17 mouse cellular contexts compared by ENCODE assay signal in the genomic region with DNA sequence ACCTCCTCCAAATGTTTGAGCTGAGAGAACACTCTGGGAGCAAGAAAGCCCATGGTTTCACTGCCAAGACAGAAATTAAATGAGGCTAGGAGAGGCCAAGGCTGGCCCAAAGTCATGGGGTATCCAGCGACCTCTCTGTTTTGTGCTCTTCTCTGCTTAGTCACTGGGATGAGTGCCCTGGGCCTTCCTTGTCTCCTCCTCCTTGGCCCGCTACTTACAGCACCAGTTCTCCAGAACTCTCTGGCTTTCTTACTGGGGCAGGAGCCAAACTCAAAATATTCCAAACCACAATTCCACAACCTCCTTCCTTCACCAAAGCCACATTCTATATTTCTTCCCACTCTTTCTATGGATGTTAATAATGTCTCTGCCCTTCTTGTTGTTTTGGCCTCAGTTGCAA.
"Had no signal": no experiment of that assay in that cellular context is flagged by ENCODE, and none has a peak within 500 bp of the region (broad histone marks: within the 10 kb centered on the region; RNA-seq: fewer than 3 reads in every experiment).

No protein-coding gene starts in this region.

- H3K27ac ChIP-seq: midbrain, embryonic 10.5 days; midbrain, embryonic 12.5 days; neural tube, embryonic 13.5 days; neural tube, embryonic 15.5 days had no signal

- H3K4me3 ChIP-seq: midbrain, embryonic 10.5 days; midbrain, embryonic 12.5 days; myocyte; neural tube, embryonic 13.5 days; neural tube, embryonic 15.5 days had no signal

- DNase-seq: lung, embryonic 14.5 days; lung, postnatal 10 days; lung, postnatal 4 days; midbrain, embryonic 14.5 days; retina, postnatal 1 day; right cerebral cortex, adult 18-20 months; right cerebral cortex, postnatal 25 days; right cerebral cortex, postnatal 4 days; spleen, adult 18-20 months; thymus, adult 18-20 months; thymus, postnatal 14 days; thymus, postnatal 36 days had no signal
